Mouse (Mus musculus): ENCODE results near the gene Cenpb. TPM values are rescaled to one million over a fixed set of nuclear protein-coding genes. Genes with fewer than 3 reads are reported as not detected.

Cenpb gene
- total RNA-seq, 2 experiments from 2014 or later, result 71.0 to 75.9 TPM

- intact Hi-C loops (cut with DNase I), result no loop called here
- no peak for DNase-seq
These were observed 7.5 kb downstream of the Cenpb start for GRCm38 (mm10) chr2:131172322-131172721.

- DNase-seq, result peak; percentile 61 to 67
- intact Hi-C loops (cut with DNase I), result no loop called here
These were observed 8.3 kb downstream of the Cenpb start for GRCm38 (mm10) chr2:131171401-131172104.

GRCm38 (mm10) chr2:131170936-131171335 is 8.9 kb downstream of the Cenpb start:
- intact Hi-C loops (cut with DNase I), result no loop called here
- DNase-seq, result no peak

- DNase-seq, result no peak
- intact Hi-C loops (cut with DNase I), result loop anchor here (10.0 kb wide), 1 partner anchor 204 kb away; no protein-coding TSS in a partner anchor
These were observed 11.0 kb downstream of the Cenpb start for GRCm38 (mm10) chr2:131168914-131169313.

GRCm38 (mm10) chr2:131167984-131168383 is 11.9 kb downstream of the Cenpb start:
- no peak for DNase-seq
- intact Hi-C loops (cut with DNase I), result loop anchor here (10.0 kb wide), 1 partner anchor 203 kb away; no protein-coding TSS in a partner anchor

- no peak for DNase-seq
- intact Hi-C loops (cut with DNase I), result loop anchor here (10.0 kb wide), 1 partner anchor 201 kb away; no protein-coding TSS in a partner anchor
These were observed 13.7 kb downstream of the Cenpb start for GRCm38 (mm10) chr2:131166172-131166571.

- intact Hi-C loops (cut with DNase I), result loop anchor here (10.0 kb wide), 1 partner anchor 199 kb away; no protein-coding TSS in a partner anchor
- DNase-seq, result no peak
These were observed 15.9 kb downstream of the Cenpb start for GRCm38 (mm10) chr2:131163924-131164323.

- DNase-seq, result peak; percentile 65 to 67
- intact Hi-C loops (cut with DNase I), result loop anchor here (1.0 to 10.0 kb wide), 4 partner anchors 18 to 196 kb away; no protein-coding TSS in a partner anchor
These were observed 19.2 kb downstream of the Cenpb start for GRCm38 (mm10) chr2:131160671-131161111.

GRCm38 (mm10) chr2:131159938-131160581 is 19.8 kb downstream of the Cenpb start, which contains the start of gene 1700037H04Rik:
TSS of gene 1700037H04Rik (minus strand) at chr2:131160081.
- intact Hi-C loops (cut with DNase I), result loop anchor here (1.0 to 10.0 kb wide), 4 partner anchors 19 to 195 kb away; no protein-coding TSS in a partner anchor
- peak; percentile 97 to 98 for DNase-seq

GRCm38 (mm10) chr2:131159491-131159910 is 20.4 kb downstream of the Cenpb start:
- DNase-seq, result no peak
- intact Hi-C loops (cut with DNase I), result no loop called here

- intact Hi-C loops (cut with DNase I), result no loop called here
- DNase-seq, result no peak
These were observed 22.9 kb downstream of the Cenpb start for GRCm38 (mm10) chr2:131156987-131157386.

- intact Hi-C loops (cut with DNase I), result no loop called here
- no peak for DNase-seq
These were observed 25.8 kb downstream of the Cenpb start for GRCm38 (mm10) chr2:131154036-131154435.

- DNase-seq, result no peak
- intact Hi-C loops (cut with DNase I), result no loop called here
These were observed 27.6 kb downstream of the Cenpb start for GRCm38 (mm10) chr2:131152166-131152730.

GRCm38 (mm10) chr2:131149254-131149578 is 30.7 kb downstream of the Cenpb start:
- DNase-seq, result no peak

GRCm38 (mm10) chr2:131148353-131149253 is 31.3 kb downstream of the Cenpb start:
- DNase-seq, result no peak
- intact Hi-C loops (cut with DNase I), result no loop called here

More at GRCm38 (mm10) chr2:131149254-131149578, 30.7 kb downstream of the Cenpb start:
- intact Hi-C loops (cut with DNase I), result no loop called here

- DNase-seq, result no peak
- intact Hi-C loops (cut with DNase I), result no loop called here
These were observed 32.9 kb downstream of the Cenpb start for GRCm38 (mm10) chr2:131147043-131147365.

- intact Hi-C loops (cut with DNase I), result no loop called here
- DNase-seq, result no peak
These were observed 33.4 kb downstream of the Cenpb start for GRCm38 (mm10) chr2:131146193-131147042.

- no peak for DNase-seq
- intact Hi-C loops (cut with DNase I), result no loop called here
These were observed 34.3 kb downstream of the Cenpb start for GRCm38 (mm10) chr2:131145536-131145935.

GRCm38 (mm10) chr2:131145121-131145520 is 34.7 kb downstream of the Cenpb start:
- no peak for DNase-seq
- intact Hi-C loops (cut with DNase I), result no loop called here

Measured in heart, postnatal 10 days (tissue).